Mouse (Mus musculus): Measurements from ENCODE around the gene Il10. TPM values are rescaled to one million over a fixed set of nuclear protein-coding genes. Genes with fewer than 3 reads are reported as not detected.

The Il10 gene
- polyA plus RNA-seq, 1 experiment from 2014 or later = 0.10 TPM

- peaks cover 41% of the 10 kb centered on the region for H3K4me1 ChIP-seq
- H3K9me3 ChIP-seq = 0 out of 2 replicates have a peak, but pooled peaks cover 3% of the 10 kb centered on the region
- no peak overlapping the region for H3K27ac ChIP-seq
- no peaks in the 10 kb centered on the region for H3K27me3 ChIP-seq
- no peak overlapping the region for H3K9ac ChIP-seq
- H3K4me3 ChIP-seq = no peak overlapping the region
- ATAC-seq (ENCODE audit: low FRiP score, low read depth) = no peak
- peaks cover 11% of the 10 kb centered on the region; the same call in 1 of the 2 replicates for H3K36me3 ChIP-seq
- 83% methylated on average over 7 of the region's 7 CpGs for WGBS
- no peak overlapping the region for H3K4me2 ChIP-seq (replicated peaks)
Measured at GRCm38 (mm10) chr1:131072376-131072990, 52.8 kb downstream of the Il10 start.

GRCm38 (mm10) chr1:131074524-131074938 lies 54.9 kb downstream of the Il10 start:
- Histone ChIP-seq H3K4me1 (peaks cover 57% of the 10 kb centered on the region), H3K4me2 (replicated peaks) (no peak overlapping the region), H3K36me3 (0 out of 2 replicates have a peak, but pooled peaks cover 3% of the 10 kb centered on the region), H3K9ac (no peak overlapping the region), H3K4me3 (no peak overlapping the region), H3K9me3 (0 out of 2 replicates have a peak, but pooled peaks cover 3% of the 10 kb centered on the region), H3K27me3 (no peaks in the 10 kb centered on the region), H3K27ac (0 out of 2 replicates have a peak overlapping the region, but pooled peaks have one; percentile 15)
- no peak for ATAC-seq (ENCODE audit: low FRiP score, low read depth)
- 73% methylated on average over 8 of the region's 8 CpGs for WGBS

Other genes with a start within 250 kb of the Il10 start
- not detected in 2 replicates for gene Fcamr, start 218.9 kb upstream of the Il10 start, polyA plus RNA-seq (2015; fragmentation: Nextera tagmentation; extraction: Ambion mirVana)
- not detected in 2 replicates for gene Pigr, start 193.2 kb upstream of the Il10 start, polyA plus RNA-seq (2015; fragmentation: Nextera tagmentation; extraction: Ambion mirVana)
- not detected in 2 replicates for gene Fcmr, start 154.2 kb upstream of the Il10 start, polyA plus RNA-seq (2015; fragmentation: Nextera tagmentation; extraction: Ambion mirVana)
- not detected in 2 replicates for gene Il24, start 132.4 kb upstream of the Il10 start, polyA plus RNA-seq (2015; fragmentation: Nextera tagmentation; extraction: Ambion mirVana)
- not detected in 2 replicates for gene Il20, start 108.4 kb upstream of the Il10 start, polyA plus RNA-seq (2015; fragmentation: Nextera tagmentation; extraction: Ambion mirVana)
- not detected in 2 replicates for gene Il19, start 79.7 kb upstream of the Il10 start, polyA plus RNA-seq (2015; fragmentation: Nextera tagmentation; extraction: Ambion mirVana)
- 42.7 and 43.3 TPM in 2 replicates for gene Mapkapk2, start 78.0 kb downstream of the Il10 start, polyA plus RNA-seq (2015; fragmentation: Nextera tagmentation; extraction: Ambion mirVana)
- gene Dyrk3, start 118.5 kb downstream of the Il10 start, polyA plus RNA-seq (2015; fragmentation: Nextera tagmentation; extraction: Ambion mirVana) = 2.9 and 3.0 TPM in 2 replicates
- gene Eif2d, start 133.3 kb downstream of the Il10 start, polyA plus RNA-seq (2015; fragmentation: Nextera tagmentation; extraction: Ambion mirVana) = 63.1 and 65.4 TPM in 2 replicates
- 1.9 and 2.1 TPM in 2 replicates for gene Rassf5, start 225.4 kb downstream of the Il10 start, polyA plus RNA-seq (2015; fragmentation: Nextera tagmentation; extraction: Ambion mirVana)

Measured in limb, embryonic 13.5 days (tissue).